Mouse (Mus musculus): ENCODE results near the gene Zfp423.

The Zfp423 gene

DNA sequence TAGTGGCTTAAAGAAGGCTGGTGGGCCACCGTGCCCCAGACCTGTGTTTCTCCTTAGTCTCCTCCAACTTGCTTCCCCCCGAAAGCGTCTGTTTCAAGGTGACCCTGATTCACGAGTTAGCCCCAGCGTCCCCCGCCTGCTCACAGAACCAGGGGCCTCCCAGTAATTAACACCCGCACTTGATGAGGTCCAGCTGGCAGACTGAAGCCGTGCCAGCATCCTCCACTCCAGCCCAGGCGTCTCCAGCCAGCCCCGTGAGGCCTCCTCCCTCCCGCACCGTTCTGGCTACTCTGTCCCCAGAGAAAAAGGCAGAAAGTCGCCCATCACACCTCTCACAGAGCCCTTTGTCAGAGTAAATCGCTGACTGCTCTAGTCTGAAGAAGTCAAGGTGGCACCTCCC, 213.3 kb downstream of the Zfp423 start:
- DNase-seq (ENCODE audit: low spot score in 2 of 2) = no peak

DNA sequence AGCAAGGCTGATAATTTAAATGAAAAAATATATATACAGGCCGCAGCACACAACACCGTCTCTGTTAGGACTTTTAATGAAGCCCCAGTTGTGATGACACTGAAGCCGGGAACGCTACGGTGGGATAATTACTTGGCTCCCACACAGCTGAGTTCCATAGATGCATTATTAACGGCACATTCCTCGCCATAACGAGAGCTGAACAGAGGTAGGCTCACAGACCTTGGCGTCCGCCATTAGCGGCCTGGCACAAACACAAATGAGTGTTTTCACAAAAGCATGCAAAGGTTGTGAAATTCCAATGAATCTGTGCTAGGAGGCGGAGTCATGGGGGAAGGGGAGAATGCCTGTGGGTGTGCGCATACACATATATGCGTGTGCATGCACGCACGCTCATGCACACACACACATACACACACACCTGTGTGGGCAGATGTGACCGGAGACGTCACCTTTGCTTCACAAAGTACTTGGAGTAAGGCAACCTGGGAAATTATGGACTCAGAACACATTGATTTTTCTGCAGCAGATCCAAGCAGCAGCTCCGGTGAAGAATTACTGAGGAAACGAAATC, 214.2 kb downstream of the Zfp423 start:
- DNase-seq (ENCODE audit: low spot score in 2 of 2) = no peak

DNA sequence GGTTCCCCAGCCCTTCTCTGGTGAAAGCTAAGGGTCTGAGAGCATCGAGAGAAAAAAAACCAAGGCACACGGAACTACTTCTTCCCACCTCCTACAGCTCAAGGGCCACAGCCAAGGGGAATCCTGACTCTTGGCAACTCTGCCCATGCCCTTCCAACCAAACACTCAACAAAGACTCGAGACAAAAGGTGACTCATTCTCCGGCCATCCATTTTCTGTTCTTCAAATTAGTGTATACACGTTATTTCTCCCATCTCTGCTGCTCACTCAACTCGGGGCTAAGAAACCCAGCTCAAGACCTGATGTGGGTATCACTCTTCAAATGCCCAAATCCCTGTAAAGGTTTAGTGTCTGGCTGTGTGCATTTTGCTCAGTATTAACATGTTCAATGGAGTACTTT, 214.8 kb downstream of the Zfp423 start:
- DNase-seq (ENCODE audit: low spot score in 2 of 2) = no peak

DNA sequence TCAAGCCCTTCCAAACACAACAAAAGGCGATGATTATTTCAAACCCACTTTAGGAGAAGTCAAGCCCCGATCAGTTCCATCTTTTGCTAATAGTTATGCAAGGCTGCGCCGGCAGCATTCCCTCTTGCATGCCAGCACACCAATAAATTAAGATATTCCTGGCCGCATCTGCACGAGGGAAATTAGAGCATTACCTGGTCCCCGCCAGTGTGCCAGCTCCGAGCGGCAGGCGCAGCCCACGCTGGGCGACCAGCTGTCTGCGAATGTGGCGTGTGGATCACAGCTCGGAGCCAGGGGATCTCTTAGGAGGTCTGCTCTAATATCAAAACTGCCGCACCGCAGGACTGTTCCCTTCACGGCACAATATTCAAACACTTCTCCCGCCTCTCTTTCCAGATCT, 217.4 kb downstream of the Zfp423 start:
- no peak for DNase-seq (ENCODE audit: low spot score in 2 of 2)

DNA sequence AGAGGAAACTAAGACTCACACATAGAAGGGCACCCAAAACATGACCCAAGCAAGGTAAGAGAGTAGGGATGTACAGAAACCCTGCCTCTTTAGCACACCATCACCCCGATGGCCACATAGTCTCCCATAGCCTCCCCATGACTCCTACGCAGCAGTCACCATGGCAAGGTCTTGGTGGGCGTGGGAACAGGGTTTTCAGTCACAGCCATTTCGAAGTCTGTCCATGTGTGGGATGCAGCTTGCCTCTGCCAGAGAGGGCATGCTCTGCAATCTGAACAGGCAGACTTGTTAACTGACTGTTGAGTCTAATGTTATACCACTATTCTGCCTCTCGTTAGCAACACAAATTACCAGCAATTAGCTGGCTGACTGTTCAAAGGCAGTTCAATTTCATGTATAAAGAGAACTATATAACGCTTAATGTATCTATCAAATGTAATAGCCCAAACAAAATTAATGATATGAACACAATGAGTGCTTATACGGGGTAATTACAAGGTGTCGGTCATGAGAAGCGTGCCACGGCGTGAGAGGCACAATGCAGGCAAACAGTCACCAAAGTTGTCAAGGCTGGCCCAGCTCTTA, 218.4 kb downstream of the Zfp423 start:
- no peak for DNase-seq (ENCODE audit: low spot score in 2 of 2)

DNA sequence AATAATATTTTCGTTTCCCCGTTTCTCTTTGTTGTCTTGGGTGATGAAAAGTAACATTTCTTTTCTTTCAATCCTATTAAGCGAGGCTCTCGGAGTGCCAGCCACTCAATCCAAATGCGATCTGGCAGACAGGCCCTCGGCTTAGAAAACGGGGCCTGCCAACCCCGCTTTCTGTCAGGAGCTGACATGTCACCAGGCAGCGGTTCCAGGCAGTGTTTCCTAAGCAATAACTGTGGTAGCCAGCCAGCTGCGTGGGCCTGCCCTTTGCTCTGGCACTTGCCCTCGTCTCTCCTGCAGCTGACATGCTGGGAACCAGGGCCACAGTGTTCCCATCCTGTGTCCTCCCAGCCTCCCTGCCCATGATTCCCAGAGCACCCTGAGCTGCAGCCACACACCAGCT, 221.5 kb downstream of the Zfp423 start:
- no peak for DNase-seq (ENCODE audit: low spot score in 2 of 2)

DNA sequence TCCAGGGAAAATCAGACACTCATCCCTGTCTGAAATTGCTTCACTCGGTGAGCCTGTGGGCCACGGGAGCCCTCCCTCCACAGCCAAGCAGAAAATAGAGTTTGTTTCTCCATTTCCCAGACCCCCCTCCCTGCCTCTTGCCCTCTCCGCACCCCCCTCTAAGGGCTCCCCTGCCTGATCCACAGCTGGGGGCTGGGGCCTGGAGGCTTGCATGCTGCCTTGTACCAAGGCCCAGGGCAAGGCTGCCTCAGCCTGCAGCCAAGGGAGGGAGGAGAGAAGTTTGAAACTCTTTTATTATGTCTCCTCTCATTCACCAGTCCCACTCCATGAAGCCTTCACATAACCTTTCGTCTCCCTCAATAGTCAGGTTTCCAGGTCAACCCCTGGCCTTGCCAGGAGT, 224.5 kb downstream of the Zfp423 start:
- DNase-seq (ENCODE audit: low spot score in 2 of 2) = no peak

DNA sequence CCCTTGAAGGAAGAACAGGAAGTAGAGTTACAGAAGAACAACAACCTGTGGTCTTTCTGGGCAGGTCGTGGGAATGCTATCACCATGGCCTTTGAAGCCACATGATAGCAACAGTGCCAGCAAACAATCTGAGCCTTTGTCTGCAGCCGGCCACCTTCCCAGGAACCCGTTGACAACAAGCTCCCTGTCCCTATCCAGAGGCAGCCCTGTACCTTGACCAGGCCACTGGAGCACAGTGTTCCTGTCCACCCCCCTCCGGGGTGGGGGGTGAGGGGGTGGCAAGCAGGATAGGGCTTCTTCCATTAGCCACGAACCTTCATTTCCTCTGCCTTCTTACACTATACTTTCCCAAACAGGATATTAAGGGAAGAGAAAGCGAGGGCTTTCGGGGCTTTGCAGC, 224.9 kb downstream of the Zfp423 start:
- DNase-seq (ENCODE audit: low spot score in 2 of 2) = no peak

DNA sequence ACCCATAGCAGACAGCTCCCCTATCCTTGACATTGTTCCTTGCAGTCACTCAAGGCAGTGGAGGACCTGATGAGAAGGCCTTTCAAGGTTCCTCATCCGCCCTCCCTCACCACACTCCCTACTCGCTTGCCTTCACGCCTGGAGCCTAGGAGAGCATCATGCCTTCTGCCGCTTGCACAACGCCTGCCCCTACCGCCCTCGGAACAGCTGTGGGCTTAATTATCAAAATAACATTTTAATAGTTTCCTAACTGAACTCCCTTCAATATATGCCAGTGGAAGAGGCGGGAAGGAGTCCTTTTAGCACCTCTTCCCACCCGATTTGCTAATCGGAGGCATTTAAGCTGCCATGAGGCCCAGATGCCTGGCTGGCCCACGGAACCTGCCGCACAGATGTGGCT, 228.3 kb downstream of the Zfp423 start:
- DNase-seq (ENCODE audit: low spot score in 2 of 2) = peak in 1 of 2 experiments; percentile 38

DNA sequence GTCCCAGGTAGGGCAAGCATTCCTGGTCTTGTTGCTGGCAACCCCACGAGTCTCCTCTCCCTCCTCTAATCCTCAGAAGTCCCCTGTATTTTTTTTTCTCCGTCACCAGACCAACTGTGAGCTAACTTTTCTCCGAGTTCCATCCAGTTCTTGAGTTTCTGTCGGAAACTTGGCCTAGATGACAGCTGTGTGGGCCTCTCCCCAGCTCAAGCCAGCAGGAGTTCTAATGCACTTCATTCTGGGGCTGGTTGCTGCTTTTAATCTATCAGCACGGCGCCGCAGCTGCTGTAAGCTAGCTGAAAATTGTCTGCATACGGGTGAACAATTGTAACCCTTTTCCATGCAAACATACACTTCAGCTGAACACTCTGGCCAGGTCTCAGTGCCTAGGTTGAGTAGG, 236.4 kb downstream of the Zfp423 start:
- DNase-seq (ENCODE audit: low spot score in 2 of 2) = no peak

DNA sequence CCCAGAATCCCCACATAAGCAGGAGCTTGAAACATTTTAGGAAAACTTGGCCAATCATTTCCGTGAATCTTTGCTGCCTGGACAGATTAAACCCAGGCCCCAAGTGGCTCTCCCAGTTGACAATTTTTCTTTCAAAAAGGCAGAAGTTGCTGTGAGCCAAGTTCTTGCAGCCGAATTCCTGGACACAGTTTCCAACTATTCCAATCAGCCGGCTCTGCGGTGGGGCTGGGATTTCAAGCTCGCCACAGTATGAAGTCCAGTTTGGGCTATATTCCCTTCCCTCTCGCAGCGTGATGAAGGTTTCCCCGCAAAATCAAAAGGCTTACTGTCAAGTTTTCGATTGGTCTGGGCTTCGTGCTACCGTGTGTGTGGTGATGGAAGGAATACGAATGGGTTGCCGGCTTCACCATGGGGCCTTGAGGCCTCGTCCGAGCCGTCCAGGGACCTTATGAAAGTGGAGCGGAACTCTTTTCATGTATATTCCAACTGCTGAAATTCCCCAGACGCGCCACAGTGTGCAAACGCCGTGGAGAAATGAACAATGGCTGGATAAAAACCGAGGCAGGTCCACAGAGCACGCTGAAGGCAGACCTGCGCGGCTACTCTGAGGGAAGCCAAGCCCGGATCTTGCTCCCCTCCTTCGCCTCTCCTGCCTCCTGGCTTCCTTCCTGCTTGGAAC, 240.1 kb downstream of the Zfp423 start:
- no peak for DNase-seq (ENCODE audit: low spot score in 2 of 2)

DNA sequence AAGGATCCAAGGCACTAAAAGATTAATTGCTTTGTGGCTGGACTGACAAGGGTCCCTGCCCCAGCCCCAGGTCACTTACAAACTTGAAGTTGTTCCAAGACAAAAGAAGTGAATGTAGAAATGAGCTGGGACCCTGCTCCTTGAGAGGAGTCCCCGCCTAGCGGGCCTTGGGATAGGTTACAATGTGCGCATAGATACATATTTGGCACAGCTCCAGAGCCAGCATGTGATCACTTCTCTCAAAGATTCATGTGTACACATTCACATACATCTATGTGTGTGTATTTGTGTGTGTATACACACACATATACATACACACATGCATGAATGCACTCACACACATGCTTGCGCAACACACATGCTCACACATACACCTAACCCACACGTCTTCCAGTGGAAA, 241.9 kb downstream of the Zfp423 start:
- DNase-seq (ENCODE audit: low spot score in 2 of 2) = no peak

DNA sequence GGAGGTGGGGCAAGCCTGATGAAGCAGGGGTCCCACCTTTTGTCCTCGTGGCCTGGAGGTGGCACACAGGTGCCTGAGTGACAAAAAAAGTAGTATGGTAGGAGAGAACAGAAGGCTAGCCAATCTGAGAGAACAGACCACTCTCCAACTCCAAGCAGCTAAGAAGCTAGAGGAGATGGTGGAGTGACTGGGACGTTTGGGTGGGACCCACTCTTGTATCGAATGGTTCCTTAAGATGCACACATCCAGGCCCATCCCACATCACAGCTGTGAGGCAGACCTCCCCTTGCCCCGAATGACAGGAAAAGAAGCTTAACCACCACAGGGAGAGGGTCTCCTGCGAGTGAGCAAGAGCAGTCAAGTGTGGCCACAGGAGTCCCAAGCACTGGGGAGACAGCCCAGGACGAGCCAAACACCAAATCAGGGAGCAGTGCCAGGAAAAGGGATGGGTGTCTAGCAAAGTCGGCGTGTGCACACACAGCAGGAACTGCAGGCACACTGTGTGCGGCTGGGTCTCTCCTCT, 242.6 kb downstream of the Zfp423 start:
- DNase-seq (ENCODE audit: low spot score in 2 of 2) = no peak

DNA sequence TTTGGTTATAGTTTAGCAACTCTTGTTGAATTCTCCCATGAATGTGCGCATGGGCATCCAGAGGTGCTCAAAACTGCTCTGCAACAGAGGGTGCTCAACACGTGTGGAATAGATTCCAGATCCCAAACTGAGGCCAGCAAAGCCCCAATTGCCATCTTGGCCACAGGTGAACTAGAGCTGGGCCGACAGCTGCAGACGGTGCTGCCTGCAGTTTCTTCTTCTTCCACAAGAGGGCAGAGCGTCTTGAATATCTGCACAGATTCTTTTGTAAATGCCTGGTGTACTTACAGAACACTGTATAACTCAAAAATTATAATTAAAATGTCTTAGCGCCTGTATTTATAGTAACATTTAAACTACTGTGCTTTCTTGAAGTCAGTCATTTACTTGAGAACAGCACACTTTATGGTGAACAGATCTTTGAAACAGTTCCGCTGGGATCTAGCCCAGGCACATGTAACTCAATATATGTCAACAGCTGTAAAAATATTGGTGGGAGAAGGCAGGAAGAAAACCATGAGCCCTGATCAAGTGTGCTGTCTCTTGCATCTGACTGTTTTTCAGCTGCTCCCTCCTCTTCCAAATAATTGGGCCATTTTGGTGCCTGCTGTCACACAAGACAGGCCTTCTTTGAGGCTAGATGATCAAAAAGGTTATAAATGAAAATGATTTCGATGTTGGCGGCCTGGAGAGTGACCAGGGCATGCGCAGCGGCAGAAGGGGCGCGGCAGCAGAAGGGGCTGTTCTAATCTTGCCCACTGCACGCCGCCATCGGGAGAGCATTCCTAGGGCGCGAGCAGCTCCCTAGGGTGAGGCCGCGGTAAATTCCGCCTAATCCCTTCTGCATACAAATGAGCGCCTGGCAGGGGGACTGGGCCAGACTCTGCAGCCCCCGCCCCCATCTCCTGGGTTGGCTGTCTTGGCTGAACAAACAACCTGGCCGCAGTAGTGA, 243.4 kb downstream of the Zfp423 start:
- peak; percentile 87 to 89 for DNase-seq (ENCODE audit: low spot score in 2 of 2)

DNA sequence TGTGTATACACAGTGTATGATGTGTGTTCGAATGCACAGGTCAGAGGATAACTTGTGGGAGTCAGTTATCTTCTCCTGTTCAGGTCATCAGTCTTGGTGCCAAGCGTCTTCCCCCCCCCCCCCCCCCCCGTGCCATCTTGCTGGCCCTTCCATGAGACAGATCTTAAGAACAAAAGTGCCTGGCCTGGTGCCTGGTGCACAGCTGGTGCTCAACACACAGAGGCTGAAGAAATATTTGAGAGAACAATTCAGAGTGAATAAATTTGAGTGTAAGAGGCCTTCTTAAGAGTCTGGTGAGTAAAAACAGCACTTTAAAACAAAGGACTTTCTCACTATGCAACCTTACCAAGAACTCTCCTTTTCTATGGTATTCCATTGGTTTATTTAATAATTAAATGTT, 245.4 kb downstream of the Zfp423 start:
- DNase-seq (ENCODE audit: low spot score in 2 of 2) = no peak

DNA sequence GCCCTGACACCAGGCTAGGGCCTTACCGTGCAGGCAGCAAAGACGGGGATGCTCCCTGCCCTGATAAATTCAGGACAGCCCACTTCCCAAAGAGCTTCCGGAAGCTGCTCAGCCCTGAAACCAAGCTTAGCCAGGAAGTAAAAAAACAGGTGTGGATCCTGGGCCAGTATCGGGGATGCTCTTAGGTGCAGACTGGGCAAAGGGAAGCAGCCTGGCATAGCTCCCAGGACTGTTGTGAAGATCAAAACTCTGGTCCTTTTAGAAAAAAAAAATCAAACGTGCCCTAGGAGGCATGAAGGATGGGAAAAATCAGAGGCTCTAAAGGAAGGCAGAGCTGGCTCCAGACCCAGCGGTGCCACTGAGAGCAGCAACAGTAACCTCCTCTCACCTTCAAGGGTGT, 247.4 kb downstream of the Zfp423 start:
- no peak for DNase-seq (ENCODE audit: low spot score in 2 of 2)

DNA sequence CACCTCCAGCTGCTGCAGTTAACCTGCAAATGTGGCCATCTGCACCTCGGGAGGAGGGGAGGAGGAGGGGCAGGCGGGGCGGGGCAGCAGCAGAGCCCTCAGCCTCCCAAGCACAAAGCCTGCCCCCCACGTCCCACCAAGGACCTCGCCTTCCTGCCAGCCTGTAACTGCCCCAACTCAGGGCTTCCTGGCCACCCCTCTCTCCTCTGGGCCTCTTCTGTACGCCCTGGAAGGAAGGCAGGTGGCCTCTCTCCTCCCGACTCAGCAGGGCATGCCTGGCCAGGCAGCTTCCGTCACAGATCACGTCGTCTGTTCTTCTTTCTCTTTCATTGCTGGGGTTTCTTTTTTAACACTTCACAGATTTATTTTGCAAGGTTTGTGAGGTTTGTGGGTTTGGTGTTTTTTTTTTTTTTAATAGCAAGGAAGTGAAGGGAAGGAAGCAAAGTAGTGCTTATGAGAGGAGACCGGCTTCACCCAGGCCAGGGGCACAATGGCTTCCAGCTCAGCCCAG, 251.2 kb downstream of the Zfp423 start:
- no peak for DNase-seq (ENCODE audit: low spot score in 2 of 2)

DNA sequence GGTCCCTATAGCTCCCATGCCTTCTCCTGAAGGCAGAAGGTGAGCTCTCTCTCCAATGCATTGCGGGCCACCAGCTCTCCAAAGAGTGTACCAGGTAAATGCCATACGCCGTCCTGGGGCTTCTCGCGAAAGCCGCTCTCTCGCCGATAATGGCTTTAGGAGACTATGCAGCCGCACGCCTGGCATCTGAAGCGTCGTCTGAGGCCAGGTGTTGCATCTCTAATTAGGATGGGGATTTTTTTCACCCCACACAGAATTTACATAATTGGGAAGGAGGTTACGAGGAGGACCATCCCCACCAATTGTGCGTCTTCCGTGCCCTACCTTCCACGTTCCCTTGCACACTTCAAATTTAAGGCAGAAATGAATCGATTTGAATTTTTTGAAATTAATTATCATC, 252.2 kb downstream of the Zfp423 start:
- no peak for DNase-seq (ENCODE audit: low spot score in 2 of 2)

DNA sequence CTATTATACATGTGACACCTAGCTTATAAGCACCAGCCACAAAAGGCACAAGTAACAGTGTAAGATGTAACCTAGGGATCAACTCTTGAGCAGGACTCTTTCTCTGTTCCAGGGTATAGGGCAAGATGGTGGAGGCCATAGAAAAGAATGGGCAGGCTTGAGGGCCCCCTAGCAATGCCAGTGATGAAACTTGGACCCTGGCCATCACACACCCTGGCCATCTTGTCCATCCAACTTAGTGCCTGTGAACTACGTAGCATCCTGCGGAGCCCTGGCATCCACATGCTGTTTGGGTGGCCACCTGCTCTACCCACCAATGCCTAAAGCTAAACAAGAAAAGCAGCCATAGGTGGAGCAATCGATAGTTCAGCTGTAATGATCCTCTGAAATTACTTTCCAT, 254.6 kb downstream of the Zfp423 start:
- no peak for DNase-seq (ENCODE audit: low spot score in 2 of 2)

DNA sequence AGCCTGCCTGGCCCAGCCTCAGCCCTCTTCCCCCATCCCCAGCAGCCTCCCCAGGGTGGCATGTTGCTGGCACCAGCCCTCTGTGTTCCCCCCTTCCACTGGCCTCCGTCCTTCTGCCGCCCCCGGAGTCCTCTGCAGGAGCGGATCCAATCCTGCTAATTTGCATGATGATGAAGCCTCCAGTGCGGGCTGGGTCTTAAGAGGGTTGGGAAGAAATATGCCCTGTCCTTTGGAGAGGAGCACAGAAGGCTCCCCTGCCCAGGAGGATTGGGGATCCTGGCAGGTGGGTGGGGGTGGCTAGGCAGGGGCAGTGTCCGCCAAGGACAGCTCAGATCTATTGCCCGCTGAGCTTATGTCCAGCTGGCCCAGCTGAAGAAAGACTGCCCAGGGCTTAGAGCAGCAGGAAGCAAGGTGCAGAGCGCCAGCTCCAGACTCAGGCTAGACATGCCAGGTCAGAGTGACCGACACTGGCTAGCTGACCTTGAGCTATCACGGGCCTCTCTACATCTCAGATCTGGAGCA, 256.5 kb downstream of the Zfp423 start:
- peak; percentile 30 to 36 for DNase-seq (ENCODE audit: low spot score in 2 of 2)

DNA sequence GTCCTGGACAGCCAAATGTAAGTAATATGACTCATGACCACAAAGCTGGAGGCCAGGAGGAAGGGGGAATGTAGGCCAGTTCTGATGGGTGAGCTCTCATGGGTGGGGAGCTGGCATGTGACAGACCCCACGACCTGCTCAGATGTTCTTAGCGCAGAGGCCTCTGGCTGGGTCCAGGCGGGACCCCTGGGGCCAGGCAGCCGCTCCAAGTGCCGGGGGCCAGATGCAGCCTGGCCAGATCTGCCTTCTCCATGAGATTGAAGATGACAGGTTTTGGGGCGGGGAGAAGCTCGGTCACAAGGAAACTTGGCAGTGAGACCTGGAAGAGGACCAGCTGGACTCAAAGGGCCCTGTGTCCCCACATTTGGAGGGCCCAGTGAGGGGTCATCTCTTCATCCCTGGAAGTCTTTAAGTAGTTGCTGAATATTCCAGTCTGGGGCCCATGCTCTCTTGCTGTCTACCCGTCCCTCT, 257.3 kb downstream of the Zfp423 start:
- DNase-seq (ENCODE audit: low spot score in 2 of 2) = no peak

DNA sequence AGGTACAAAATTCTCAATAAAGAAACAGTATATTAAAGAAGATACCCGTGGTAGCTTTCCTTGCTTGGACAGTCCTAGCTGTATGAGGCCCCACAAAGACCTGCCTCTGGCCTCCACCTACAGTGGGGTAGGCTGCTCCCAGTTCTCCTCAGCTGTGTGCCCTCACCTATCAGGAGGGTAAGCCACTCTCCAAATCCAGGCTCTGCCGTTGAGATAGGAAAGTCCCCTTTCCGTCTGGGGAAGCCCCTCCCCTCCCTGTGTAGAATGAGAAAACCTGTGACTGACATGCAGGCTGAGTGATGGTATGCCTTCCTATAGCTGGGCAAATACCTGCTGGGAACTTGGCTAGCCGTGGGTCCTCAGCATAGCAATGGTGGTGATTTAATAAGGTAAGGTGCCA, 257.8 kb downstream of the Zfp423 start:
- no peak for DNase-seq (ENCODE audit: low spot score in 2 of 2)

All from right cerebral cortex, adult 2 months (tissue).